Mouse (Mus musculus) sigmoid colon, adult 10 weeks (tissue): ENCODE data around the gene Olfr460. TPM values are rescaled to one million over a fixed set of nuclear protein-coding genes. Genes with fewer than 3 reads are reported as not detected.

Experiments
- polyA plus RNA-seq: library from polyadenylated mRNA; stranded (reverse); fragments of 350-450 nt; fragmentation: Illumina TruSeq; extraction: RNeasy Lipid Tissue Mini Kit (QIAGEN cat#74804); gene quantifications from one replicate; pipeline ENCODE4 v1.2.3, GENCODE M21; 2014; ENCODE audit warnings: low read depth, low replicate concordance

The Olfr460 gene
- polyA plus RNA-seq: not detected

GRCm38 (mm10) chr6:40569187-40569586, at the start of gene Olfr460:
TSS of gene Olfr460 (plus strand) at chr6:40569487.

GRCm38 (mm10) chr6:40554950-40555349, 14.3 kb upstream of the Olfr460 start, which contains the start of gene Olfr461:
TSS of gene Olfr461 (minus strand) at chr6:40555050.

DNA sequence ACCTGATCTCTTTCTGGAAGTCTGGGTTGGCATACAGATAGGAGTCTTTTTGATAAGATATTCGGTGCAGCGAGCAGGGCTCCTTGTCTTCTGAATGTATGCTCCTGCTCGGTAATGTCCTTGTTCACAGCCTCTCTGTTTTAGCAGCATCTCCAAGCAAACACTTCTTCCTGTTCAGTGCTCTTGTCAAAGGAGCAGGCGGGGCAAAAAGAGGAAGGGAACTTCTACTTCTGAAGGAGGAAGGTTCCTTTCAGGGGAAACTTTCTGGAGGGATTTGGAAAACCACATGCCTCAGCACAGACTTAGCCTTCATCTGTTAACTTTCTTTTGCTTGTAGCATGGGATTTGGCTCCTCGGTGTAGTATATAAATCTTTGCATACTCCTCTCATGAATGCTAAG, 16.4 kb downstream of the Olfr460 start, which contains the start of gene Clec5a:
Gene Clec5a, minus strand, starts transcription at position 177 of the 400 bp plus-strand sequence.

DNA sequence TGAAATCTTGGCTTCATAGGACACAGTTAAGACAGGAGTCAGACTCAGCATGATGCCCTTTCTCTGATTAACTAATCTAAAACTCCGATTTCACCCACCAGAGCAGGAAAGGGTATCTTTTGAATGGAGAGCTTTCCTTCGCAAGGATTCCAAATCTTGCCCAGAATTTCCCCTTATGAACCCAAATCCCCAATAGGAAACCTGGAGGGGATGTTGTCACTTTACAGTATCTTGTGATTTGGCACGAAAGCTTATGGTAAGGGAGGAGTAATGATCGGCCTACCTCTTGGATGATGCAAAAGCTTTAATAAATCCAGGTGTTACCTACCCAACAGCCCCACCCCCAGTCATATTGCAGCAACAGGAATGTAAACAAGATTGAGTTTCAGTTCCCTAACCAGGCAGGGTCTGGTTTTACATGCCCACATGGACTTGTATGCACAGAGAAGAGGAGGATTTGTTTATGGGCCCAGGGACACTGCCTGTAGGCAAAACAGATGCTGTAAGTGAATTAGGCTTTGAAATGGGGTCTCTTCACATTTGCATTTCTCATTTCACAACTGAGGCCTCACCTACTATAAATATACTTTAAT, 44.1 kb downstream of the Olfr460 start, which contains the start of gene Tas2r138:
Gene Tas2r138, minus strand, starts transcription at position 51 of the 593 bp plus-strand sequence.

Other genes with a start within 250 kb of the Olfr460 start
- gene Agk, start 244.3 kb upstream of the Olfr460 start, polyA plus RNA-seq: 10.4 TPM
- gene E330009J07Rik, start 133.4 kb upstream of the Olfr460 start, polyA plus RNA-seq: 45.0 TPM
- gene Wee2, start 130.4 kb upstream of the Olfr460 start, polyA plus RNA-seq: not detected
- 97.2 TPM for gene Ssbp1, start 98.1 kb upstream of the Olfr460 start, polyA plus RNA-seq
- gene Tas2r137, start 78.3 kb upstream of the Olfr460 start, polyA plus RNA-seq: 0.44 TPM
- not detected for gene Tas2r108, start 76.0 kb upstream of the Olfr460 start, polyA plus RNA-seq
- not detected for gene Prss37, start 50.0 kb upstream of the Olfr460 start, polyA plus RNA-seq
- not detected for gene Olfr461, start 14.4 kb upstream of the Olfr460 start, polyA plus RNA-seq
- gene Clec5a, start 16.3 kb downstream of the Olfr460 start, polyA plus RNA-seq: 6.4 TPM
- not detected for gene Tas2r138, start 43.8 kb downstream of the Olfr460 start, polyA plus RNA-seq
- gene Mgam, start 59.3 kb downstream of the Olfr460 start, polyA plus RNA-seq: 293 TPM